Mouse (Mus musculus) adrenal gland, adult 18-20 months (tissue): Measurements from ENCODE around the gene Xpo4. TPM values are rescaled to one million over a fixed set of nuclear protein-coding genes. Genes with fewer than 3 reads are reported as not detected.

Experiments used
- DNase-seq, 2 experiments: peaks; one replicate each; pipeline ENCODE4 v3.0.0; 2021 to 2022; ENCODE audit warnings: low spot score in 2 of 2
- total RNA-seq, 2 experiments: library from RNA; stranded (reverse); gene quantifications; 1 replicate in 1 of 2; 2 replicates in 1 of 2; pipeline ENCODE4 v1.2.3; 2021

The Xpo4 gene
- total RNA-seq, 2 experiments from 2014 or later, result 22.5 to 32.7 TPM

- DNase-seq, result no peak
Measured at GRCm38 (mm10) chr14:57611034-57611433, 54.2 kb downstream of the Xpo4 start.

DNA sequence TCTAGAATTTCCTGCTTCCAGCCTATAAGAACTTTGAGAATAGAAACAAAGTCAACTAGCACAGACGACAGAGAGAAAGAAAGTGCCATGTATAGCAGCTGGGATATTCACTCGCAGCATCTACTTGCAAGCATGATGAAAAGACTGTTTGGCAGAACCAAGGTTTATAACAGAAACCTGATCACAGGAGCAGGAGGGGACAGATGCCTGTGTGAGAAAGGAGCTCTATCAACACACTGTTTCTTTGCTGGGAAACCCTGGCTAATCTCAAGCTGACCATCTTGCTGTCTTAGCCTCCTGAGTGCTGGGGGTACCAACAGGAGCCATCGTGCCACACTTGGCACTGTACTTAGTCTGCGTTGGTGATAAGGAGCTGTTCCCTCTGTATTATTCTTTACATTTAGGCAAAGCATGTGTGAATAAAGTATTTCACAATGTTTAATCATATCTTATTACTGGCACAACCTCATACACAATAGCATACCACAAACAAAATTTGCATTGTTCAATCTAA is 55.4 kb downstream of the Xpo4 start:
- no peak for DNase-seq

DNA sequence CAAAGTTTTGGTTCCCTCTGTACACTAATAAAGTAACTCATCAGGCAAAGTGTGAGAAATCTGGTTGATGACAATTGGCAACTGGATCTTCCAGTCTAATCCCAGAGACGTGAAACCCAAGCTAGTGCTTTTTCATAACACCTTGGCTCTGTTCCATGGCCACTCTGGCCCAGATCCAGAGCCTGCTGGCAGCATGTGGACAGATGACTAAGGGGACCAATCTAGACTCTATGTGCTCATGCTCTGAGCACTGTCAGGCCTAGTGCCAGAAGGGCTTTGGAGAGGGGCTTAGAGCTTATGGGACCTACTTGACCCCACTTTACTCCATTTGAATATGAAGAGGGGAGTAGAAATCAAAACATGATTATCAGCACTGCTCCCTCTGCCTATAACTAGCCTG is 57.7 kb downstream of the Xpo4 start:
- peak; percentile 95 to 99 for DNase-seq

DNA sequence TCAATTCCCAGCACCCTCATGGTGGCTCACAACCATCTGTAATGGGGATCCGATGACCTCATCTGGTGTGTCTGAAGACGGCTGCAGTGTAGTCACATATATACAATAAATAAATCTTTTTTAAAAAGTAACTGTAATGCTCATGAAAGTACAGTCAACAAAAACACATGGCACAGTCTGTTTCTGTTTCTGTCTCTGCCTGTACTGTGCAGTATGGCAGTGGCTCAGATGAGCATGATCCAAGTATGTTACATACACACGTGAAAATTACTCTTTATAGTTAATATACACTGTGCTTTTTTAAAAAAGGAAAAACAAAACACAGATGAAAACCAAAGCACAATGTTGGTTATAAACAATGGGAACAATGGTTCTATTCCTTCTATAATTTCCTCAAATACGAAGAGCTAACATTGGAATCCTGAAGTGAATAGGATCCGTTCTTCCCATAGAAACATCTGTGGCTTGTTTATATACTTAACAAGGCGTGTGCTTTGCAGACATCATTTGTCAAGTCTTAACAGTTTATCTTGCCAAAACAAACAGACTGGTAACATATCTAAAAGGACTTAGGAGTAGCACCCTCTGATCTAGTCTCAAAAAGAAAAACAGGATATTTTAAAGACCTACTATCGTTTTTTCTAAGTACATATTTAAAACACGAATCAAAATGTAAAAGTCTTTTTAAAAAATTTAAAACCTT is 58.4 kb downstream of the Xpo4 start:
- no peak for DNase-seq

DNA sequence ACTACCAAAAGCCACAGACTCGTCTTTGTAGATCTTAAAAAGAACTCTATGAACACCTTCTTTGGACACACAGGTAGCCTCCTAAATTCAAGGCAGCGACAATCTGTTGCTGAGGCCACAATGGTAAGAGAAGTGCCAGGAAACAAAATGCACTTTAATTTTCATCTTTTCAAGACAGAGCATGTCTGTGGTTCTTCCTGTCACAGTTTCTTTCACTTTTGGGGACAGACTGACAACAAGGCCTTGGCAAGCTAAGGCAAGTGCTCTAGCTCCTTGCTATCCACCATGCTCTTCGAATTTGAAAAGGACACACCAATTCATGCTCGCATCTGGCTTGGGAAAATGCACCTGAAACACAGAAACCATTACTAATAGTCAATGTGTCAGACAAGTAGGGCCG is 72.0 kb downstream of the Xpo4 start:
- DNase-seq, result no peak

GRCm38 (mm10) chr14:57591830-57592229 is 73.4 kb downstream of the Xpo4 start:
- DNase-seq, result no peak

DNA sequence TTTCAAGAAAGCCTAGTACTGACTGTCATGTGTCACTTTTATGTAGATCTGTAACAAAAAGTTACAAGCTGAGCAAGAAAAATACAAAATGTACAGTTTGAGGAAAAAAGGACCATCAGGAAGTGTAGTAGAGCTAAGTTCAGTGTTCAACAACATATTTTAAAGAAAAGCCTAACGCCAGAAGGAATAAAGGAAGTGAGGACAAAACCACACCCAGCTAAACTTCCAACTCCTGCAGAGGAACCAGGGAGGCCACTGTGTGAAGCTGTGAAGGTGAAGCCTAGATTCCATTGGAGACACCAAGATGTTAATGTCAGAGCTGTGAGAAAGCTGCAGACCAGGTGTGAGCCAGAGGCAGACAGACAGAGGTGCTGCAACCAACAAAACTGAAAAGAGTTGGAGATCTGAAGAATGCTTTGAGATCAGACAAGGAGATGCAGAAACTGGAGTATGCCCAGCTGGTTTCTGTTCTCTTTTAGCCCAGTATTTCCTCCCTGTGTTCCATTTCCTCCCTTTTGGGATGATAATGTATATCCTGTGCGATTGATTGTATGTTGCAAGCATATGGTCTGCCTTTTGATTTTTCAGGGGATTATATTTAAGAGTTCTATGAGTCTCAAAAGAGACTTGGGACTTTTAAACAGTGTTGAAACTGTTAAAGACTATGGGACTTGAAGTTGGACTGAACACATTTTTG is 88.7 kb downstream of the Xpo4 start:
- no peak for DNase-seq

- DNase-seq, result no peak
Measured at GRCm38 (mm10) chr14:57574792-57575587, 90.2 kb downstream of the Xpo4 start.

GRCm38 (mm10) chr14:57571155-57572133 is 93.8 kb downstream of the Xpo4 start, which contains the start of gene Eef1akmt1:
Eef1akmt1 (minus strand) TSS chr14:57571612.
- peak; percentile 97 for DNase-seq

GRCm38 (mm10) chr14:57565626-57566025 is 99.6 kb downstream of the Xpo4 start:
- no peak for DNase-seq

- no peak for DNase-seq
Measured at GRCm38 (mm10) chr14:57556922-57557321, 108.3 kb downstream of the Xpo4 start.

- no peak for DNase-seq
Measured at GRCm38 (mm10) chr14:57555471-57556070, 109.7 kb downstream of the Xpo4 start.

DNA sequence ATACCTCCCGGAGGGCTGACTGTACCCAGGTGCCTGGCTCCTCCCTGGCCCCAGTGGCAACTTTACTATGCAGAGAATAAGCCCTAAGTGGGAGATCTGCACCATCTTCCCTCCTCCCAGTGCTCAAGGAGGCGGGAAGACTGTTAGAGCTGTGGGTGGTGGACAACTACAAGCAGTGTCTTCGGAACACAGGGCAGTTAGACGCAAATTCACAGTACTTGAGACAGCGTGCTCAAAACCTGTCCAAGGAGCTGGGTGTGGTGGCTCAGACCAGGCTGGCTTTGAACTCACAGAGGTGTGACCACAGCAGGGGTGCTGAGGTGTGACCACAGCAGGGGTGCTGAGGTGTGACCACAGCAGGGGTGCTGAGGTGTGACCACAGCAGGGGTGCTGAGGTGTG is 110.8 kb downstream of the Xpo4 start:
- DNase-seq, result no peak

DNA sequence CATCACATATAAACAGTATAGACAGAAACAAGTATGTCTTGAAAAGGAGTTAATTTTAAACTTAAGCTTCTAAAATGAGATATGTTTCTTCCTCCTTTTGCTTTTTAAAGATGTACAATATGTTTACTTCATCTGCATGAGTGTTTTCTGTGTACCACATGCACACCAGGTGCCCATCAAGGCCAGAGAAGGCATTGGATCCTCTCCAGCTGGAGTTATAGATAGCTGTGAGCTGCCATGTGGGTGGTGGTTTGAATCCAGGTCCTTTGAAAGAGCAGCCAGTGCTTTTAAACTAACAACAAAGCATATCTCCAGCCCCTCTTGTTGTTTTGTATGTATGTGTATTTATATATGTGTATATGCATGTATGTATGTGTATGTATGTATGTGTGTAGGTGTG is 112.3 kb downstream of the Xpo4 start:
- DNase-seq, result no peak

DNA sequence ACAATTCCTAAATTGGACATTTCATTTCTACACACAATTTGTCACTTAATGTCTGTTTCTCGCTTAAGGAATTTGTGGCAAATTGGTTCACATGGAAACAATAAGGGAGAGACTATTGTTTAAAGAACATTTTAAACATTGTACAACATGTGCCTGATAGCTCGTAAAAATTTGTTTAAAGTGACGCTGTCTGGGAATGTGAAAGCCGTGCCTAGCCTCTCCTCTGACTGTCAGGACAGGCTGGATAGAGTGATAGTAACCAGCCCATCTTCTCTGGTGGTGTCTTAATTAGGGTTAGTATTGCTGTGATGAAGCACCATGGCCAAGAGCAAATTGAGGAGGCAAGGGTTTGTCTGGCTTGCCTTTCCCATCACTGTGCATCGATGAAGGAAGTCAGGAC is 118.2 kb downstream of the Xpo4 start:
- DNase-seq, result no peak

GRCm38 (mm10) chr14:57546557-57547021 is 118.6 kb downstream of the Xpo4 start:
- DNase-seq, result no peak

GRCm38 (mm10) chr14:57546131-57546530 is 119.1 kb downstream of the Xpo4 start:
- DNase-seq, result no peak

DNA sequence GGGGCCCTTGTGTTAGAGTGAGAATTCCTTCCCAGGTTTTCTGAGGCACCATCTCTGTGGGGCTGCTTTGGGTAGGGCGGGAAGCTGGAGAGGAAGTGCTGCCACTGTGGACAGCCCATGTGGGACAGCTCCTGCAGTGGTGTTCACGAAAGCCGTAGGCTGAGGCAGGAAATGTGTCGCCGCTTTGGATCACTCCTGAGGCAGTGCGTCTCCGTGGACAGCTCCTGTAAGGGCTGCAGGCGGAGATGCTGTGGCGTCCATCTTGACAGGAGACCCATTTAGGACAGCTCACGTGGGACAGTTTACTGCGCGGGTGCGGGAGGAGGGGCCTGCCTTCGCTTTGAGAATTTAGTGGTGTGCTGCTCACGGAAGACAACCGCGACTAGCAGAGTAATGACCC is 119.7 kb downstream of the Xpo4 start:
- no peak for DNase-seq

DNA sequence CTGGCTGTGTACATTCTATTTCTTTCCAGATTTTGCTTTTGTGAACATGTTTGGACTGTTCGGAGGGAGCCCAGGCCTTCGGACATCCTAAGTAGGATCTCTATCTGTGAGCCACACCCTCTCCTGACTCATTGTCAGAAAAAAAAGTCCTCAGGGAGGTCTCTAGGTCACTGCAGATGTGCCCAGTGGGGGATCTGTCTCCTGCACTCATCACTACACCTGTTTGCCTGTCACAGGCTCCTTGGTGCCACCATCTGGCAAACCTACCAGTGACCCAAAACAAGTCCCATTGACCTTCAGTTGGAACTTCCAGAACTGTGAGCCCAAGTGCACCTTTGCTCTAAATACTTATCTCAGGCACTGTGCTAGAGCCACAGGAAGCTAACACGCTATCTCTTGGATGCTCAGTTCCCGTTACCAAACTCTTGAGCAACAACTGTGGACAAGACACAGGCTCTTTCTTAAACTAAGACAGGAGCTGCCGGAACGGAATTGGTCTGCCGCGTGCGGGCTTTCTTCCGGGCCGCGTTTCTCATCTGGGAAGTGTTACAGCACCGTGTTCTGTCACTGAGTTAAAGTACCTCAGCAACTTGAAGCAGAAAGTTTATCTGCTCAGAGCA is 121.7 kb downstream of the Xpo4 start:
- DNase-seq, result no peak
